Mouse (Mus musculus): ENCODE data around the gene Iqch. TPM values are rescaled to one million over a fixed set of nuclear protein-coding genes. Genes with fewer than 3 reads are reported as not detected.

Gene Iqch
- total RNA-seq, 2 experiments from 2014 or later = 0.15 TPM; not detected in 1

DNA sequence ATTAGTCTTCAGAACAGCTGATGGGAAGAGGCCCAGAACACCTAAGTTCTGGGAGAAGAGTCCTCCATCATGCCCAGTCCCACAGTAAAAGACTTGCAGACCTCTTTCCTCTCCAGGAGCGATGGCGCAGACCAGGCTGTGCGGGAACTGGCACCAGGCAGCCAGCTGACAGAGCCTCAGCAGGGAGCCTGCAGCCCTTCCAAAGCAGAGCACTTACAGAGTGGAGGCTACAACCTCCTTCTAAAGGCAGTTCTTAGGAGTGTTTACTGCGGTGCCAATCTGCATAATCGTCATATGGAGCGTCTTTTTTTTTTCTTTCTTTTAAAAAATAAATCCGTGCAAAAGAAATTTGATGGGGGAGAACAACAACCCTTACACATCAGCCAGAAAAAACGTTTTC is 229.8 kb downstream of the Iqch start:
- DNase-seq = no peak

Other genes with a start within 250 kb of the Iqch start
- 10 to 100 TPM; 33.3 to 35.6 TPM for gene Map2k5, start 224.6 kb downstream of the Iqch start, total RNA-seq (2021)
- gene 2300009A05Rik, start 203.2 kb downstream of the Iqch start, total RNA-seq (2021) = 10 to 100 TPM; 27.6 to 30.7 TPM
- 10 to 100 TPM; 60.8 to 65.4 TPM for gene Aagab, start 167 bp upstream of the Iqch start, total RNA-seq (2021)
- gene Smad3, start 155.5 kb upstream of the Iqch start, total RNA-seq (2021) = 10 to 100 TPM; 40.1 to 45.2 TPM

Measured in layer of hippocampus, postnatal 36 days (tissue).